Mouse (Mus musculus) adrenal gland, postnatal 0 days (tissue): ENCODE data around the gene Mblac1. TPM values are rescaled to one million over a fixed set of nuclear protein-coding genes. Genes with fewer than 3 reads are reported as not detected.

ENCODE experiments used
- microRNA-seq: library from miRNA; unstranded; fragments of <30 nt; microRNA quantifications from one replicate; pipeline ENCODE4, GENCODE M21; 2016; ENCODE audit warnings: borderline replicate concordance; ENCODE audit not compliant: insufficient number of aligned reads
- polyA plus RNA-seq: library from polyadenylated mRNA; unstranded; fragments of >200 nt; fragmentation: Nextera tagmentation; extraction: Ambion mirVana; gene quantifications from 2 replicates; pipeline ENCODE4 v1.2.1, GENCODE M21; 2015

The Mblac1 gene
- 6.1 and 7.2 TPM in 2 replicates for polyA plus RNA-seq

GRCm38 (mm10) chr5:138193771-138194727 lies at the start of gene Mblac1:
Mblac1 (plus strand) TSS chr5:138194314.

GRCm38 (mm10) chr5:138155443-138155976 lies 38.6 kb upstream of the Mblac1 start, which contains the start of gene Zfp113:
Zfp113 (minus strand) TSS chr5:138155744.

GRCm38 (mm10) chr5:138160842-138161665 lies 33.1 kb upstream of the Mblac1 start, which contains the start of gene Cops6:
Cops6 (plus strand) TSS chr5:138161071.

GRCm38 (mm10) chr5:138171695-138172491 lies 22.2 kb upstream of the Mblac1 start, which contains the start of the genes Ap4m1 and Mcm7:
Ap4m1 (plus strand) TSS chr5:138172002.
Mcm7 (minus strand) TSS chr5:138172422.

GRCm38 (mm10) chr5:138186950-138187638 lies 7.0 kb upstream of the Mblac1 start, which contains the start of the genes Taf6 and Cnpy4:
Taf6 (minus strand) TSS chr5:138187451.
Cnpy4 (plus strand) TSS chr5:138187485.

GRCm38 (mm10) chr5:138225700-138226099 lies 31.6 kb downstream of the Mblac1 start, which contains the start of gene Nxpe5:
Nxpe5 (plus strand) TSS chr5:138225898.

Small RNAs within 50 kb of the gene (microRNA-seq; reads per million reads assigned to microRNA genes)
- 1,510 reads per million, percentile 81 among the genes with 10 or more reads in this experiment for gene Mir106b
- 330 reads per million, percentile 59 among the genes with 10 or more reads in this experiment for gene Mir25
- gene Mir93: 1,712 reads per million, percentile 82 among the genes with 10 or more reads in this experiment

Other genes with a start within 250 kb of the Mblac1 start
- 2.4 and 2.7 TPM in 2 replicates for gene Gjc3, start 231.2 kb upstream of the Mblac1 start, polyA plus RNA-seq
- gene Azgp1, start 212.8 kb upstream of the Mblac1 start, polyA plus RNA-seq: 17.9 and 28.3 TPM in 2 replicates
- not detected in 2 replicates for gene Smok3a, start 173.1 kb upstream of the Mblac1 start, polyA plus RNA-seq
- gene Smok3b, start 172.9 kb upstream of the Mblac1 start, polyA plus RNA-seq: not detected in 2 replicates
- gene Smok3c, start 141.1 kb upstream of the Mblac1 start, polyA plus RNA-seq: not detected in 2 replicates
- gene Zkscan1, start 109.2 kb upstream of the Mblac1 start, polyA plus RNA-seq: 8.4 and 10.3 TPM in 2 replicates
- gene Zscan21, start 77.4 kb upstream of the Mblac1 start, polyA plus RNA-seq: 27.5 and 28.0 TPM in 2 replicates
- gene Zfp113, start 38.6 kb upstream of the Mblac1 start, polyA plus RNA-seq: 9.4 and 12.4 TPM in 2 replicates
- 198 and 240 TPM in 2 replicates for gene Cops6, start 33.2 kb upstream of the Mblac1 start, polyA plus RNA-seq
- 9.8 and 16.1 TPM in 2 replicates for gene Ap4m1, start 22.3 kb upstream of the Mblac1 start, polyA plus RNA-seq
- gene Mcm7, start 21.9 kb upstream of the Mblac1 start, polyA plus RNA-seq: 55.5 and 71.3 TPM in 2 replicates
- 35.0 and 47.4 TPM in 2 replicates for gene Taf6, start 6.9 kb upstream of the Mblac1 start, polyA plus RNA-seq
- gene Cnpy4, start 6.8 kb upstream of the Mblac1 start, polyA plus RNA-seq: 36.8 and 39.6 TPM in 2 replicates
- gene Nxpe5, start 31.6 kb downstream of the Mblac1 start, polyA plus RNA-seq: 0.22 and 0.44 TPM in 2 replicates
- gene Lamtor4, start 61.2 kb downstream of the Mblac1 start, polyA plus RNA-seq: 145 and 181 TPM in 2 replicates
- gene BC037034, start 69.7 kb downstream of the Mblac1 start, polyA plus RNA-seq: 5.3 and 6.4 TPM in 2 replicates
- gene Gal3st4, start 78.5 kb downstream of the Mblac1 start, polyA plus RNA-seq: 1.0 and 1.4 TPM in 2 replicates
- 0.22 and 0.28 TPM in 2 replicates for gene Gm43720, start 85.6 kb downstream of the Mblac1 start, polyA plus RNA-seq
- gene Gpc2, start 85.7 kb downstream of the Mblac1 start, polyA plus RNA-seq: 4.1 and 5.5 TPM in 2 replicates
- 0.80 and 1.1 TPM in 2 replicates for gene Stag3, start 85.9 kb downstream of the Mblac1 start, polyA plus RNA-seq
- 0.17 and 0.57 TPM in 2 replicates for gene Pvrig, start 147.6 kb downstream of the Mblac1 start, polyA plus RNA-seq
- gene Zfp157, start 247.2 kb downstream of the Mblac1 start, polyA plus RNA-seq: 16.2 and 19.4 TPM in 2 replicates